Mouse (Mus musculus): Measurements from ENCODE around the gene Tcl1b3.
"Not testable (repeated sequence)": the region's sequence is repeated elsewhere in the genome, so short reads cannot be mapped to it uniquely, and the experiment has no call there.

Tcl1b3 gene

GRCm38 (mm10) chr12:105190743-105191142 lies at the start of gene Tcl1b3:
Gene Tcl1b3 (plus strand): TSS chr12:105191043.
- not testable (repeated sequence) for DNase-seq (ENCODE audit: low spot score in 2 of 2)

- no peak for DNase-seq (ENCODE audit: low spot score in 2 of 2)
Measured at GRCm38 (mm10) chr12:105143096-105143495, 47.7 kb upstream of the Tcl1b3 start.

GRCm38 (mm10) chr12:105144928-105145327 lies 45.9 kb upstream of the Tcl1b3 start:
- not testable (repeated sequence) for DNase-seq (ENCODE audit: low spot score in 2 of 2)

- DNase-seq (ENCODE audit: low spot score in 2 of 2) = no peak
Measured at GRCm38 (mm10) chr12:105145714-105146113, 45.1 kb upstream of the Tcl1b3 start, which contains the start of gene Tcl1b2. Gene Tcl1b2 (plus strand): TSS chr12:105146014.

- DNase-seq (ENCODE audit: low spot score in 2 of 2) = not testable (repeated sequence)
Measured at GRCm38 (mm10) chr12:105155286-105155685, 35.6 kb upstream of the Tcl1b3 start.

GRCm38 (mm10) chr12:105158842-105159241 lies 32.0 kb upstream of the Tcl1b3 start:
- DNase-seq (ENCODE audit: low spot score in 2 of 2) = no peak

GRCm38 (mm10) chr12:105159390-105159789 lies 31.5 kb upstream of the Tcl1b3 start, which contains the start of gene Tcl1b1:
Gene Tcl1b1 (plus strand): TSS chr12:105159690.
- no peak for DNase-seq (ENCODE audit: low spot score in 2 of 2)

- no peak for DNase-seq (ENCODE audit: low spot score in 2 of 2)
Measured at GRCm38 (mm10) chr12:105166734-105167133, 24.1 kb upstream of the Tcl1b3 start.

GRCm38 (mm10) chr12:105173366-105173765 lies 17.5 kb upstream of the Tcl1b3 start:
- DNase-seq (ENCODE audit: low spot score in 2 of 2) = no peak

GRCm38 (mm10) chr12:105174318-105174717 lies 16.5 kb upstream of the Tcl1b3 start:
- DNase-seq (ENCODE audit: low spot score in 2 of 2) = peak in 1 of 2 experiments; percentile 62

GRCm38 (mm10) chr12:105176044-105176443 lies 14.8 kb upstream of the Tcl1b3 start, which contains the start of gene Tcl1b5:
Gene Tcl1b5 (plus strand): TSS chr12:105176344.
- not testable (repeated sequence) for DNase-seq (ENCODE audit: low spot score in 2 of 2)

- DNase-seq (ENCODE audit: low spot score in 2 of 2) = not testable (repeated sequence)
Measured at GRCm38 (mm10) chr12:105181040-105181644, 9.7 kb upstream of the Tcl1b3 start.

GRCm38 (mm10) chr12:105188980-105189379 lies 1.9 kb upstream of the Tcl1b3 start:
- peak in 1 of 2 experiments; percentile 11 for DNase-seq (ENCODE audit: low spot score in 2 of 2)

GRCm38 (mm10) chr12:105199684-105200497 lies 9.0 kb downstream of the Tcl1b3 start:
- not testable (repeated sequence) for DNase-seq (ENCODE audit: low spot score in 2 of 2)

- DNase-seq (ENCODE audit: low spot score in 2 of 2) = not testable (repeated sequence)
Measured at GRCm38 (mm10) chr12:105201657-105202056, 10.8 kb downstream of the Tcl1b3 start, which contains the start of gene Tcl1b4. Gene Tcl1b4 (plus strand): TSS chr12:105201957.

GRCm38 (mm10) chr12:105207071-105207470 lies 16.2 kb downstream of the Tcl1b3 start:
- no peak for DNase-seq (ENCODE audit: low spot score in 2 of 2)

- no peak for DNase-seq (ENCODE audit: low spot score in 2 of 2)
Measured at GRCm38 (mm10) chr12:105208441-105208840, 17.6 kb downstream of the Tcl1b3 start.

- no peak for DNase-seq (ENCODE audit: low spot score in 2 of 2)
Measured at GRCm38 (mm10) chr12:105209231-105209630, 18.4 kb downstream of the Tcl1b3 start.

- DNase-seq (ENCODE audit: low spot score in 2 of 2) = no peak
Measured at GRCm38 (mm10) chr12:105217101-105217760, 26.4 kb downstream of the Tcl1b3 start.

- DNase-seq (ENCODE audit: low spot score in 2 of 2) = no peak
Measured at GRCm38 (mm10) chr12:105222601-105223319, 31.9 kb downstream of the Tcl1b3 start, which contains the start of gene Tcl1. Gene Tcl1 (minus strand): TSS chr12:105222793.

GRCm38 (mm10) chr12:105224621-105225320 lies 33.9 kb downstream of the Tcl1b3 start:
- DNase-seq (ENCODE audit: low spot score in 2 of 2) = no peak

Measured in cerebellum, postnatal 4 days (tissue).